Mouse (Mus musculus) myocyte (in vitro differentiated cells): ENCODE data around the gene Cstf2t. TPM values are rescaled to one million over a fixed set of nuclear protein-coding genes. Genes with fewer than 3 reads are reported as not detected.

ENCODE experiments used
- H3K27me3 ChIP-seq: one replicate; pipeline ENCODE4 v1.6.1; 2011; ENCODE audit not compliant: control insufficient read depth, insufficient read depth, insufficient read length
- H3K36me3 ChIP-seq: one replicate; pipeline ENCODE4 v1.6.1; 2011; ENCODE audit not compliant: control insufficient read depth, insufficient read depth
- H3K4me2 ChIP-seq: one replicate; pipeline ENCODE4 v1.6.1; 2011; ENCODE audit warnings: low read depth, control low read depth
- H3K4me3 ChIP-seq: one replicate; pipeline ENCODE4 v1.5.1; 2011; ENCODE audit warnings: mild to moderate bottlenecking, control low read depth, moderate library complexity
- H3K79me2 ChIP-seq: one replicate; pipeline ENCODE4 v1.6.1; 2011; ENCODE audit not compliant: control insufficient read depth, insufficient read depth
- H3ac ChIP-seq: one replicate; pipeline ENCODE4 v1.6.1; 2011; ENCODE audit not compliant: control insufficient read depth, insufficient read length
- CEBPB ChIP-seq: IDR thresholded peaks from 2 replicates; pipeline ENCODE4 v1.6.1; 2011; ENCODE audit warnings: mild to moderate bottlenecking, moderate library complexity; ENCODE audit not compliant: poor library complexity, insufficient read depth, severe bottlenecking
- E2F4 ChIP-seq: IDR thresholded peaks from one replicate; pipeline ENCODE4 v1.6.1; 2011; ENCODE audit warnings: mild to moderate bottlenecking, control low read depth, moderate library complexity; ENCODE audit not compliant: insufficient read depth
- MAX ChIP-seq: IDR thresholded peaks from one replicate; pipeline ENCODE4 v1.6.1; 2011; ENCODE audit warnings: low read depth, mild to moderate bottlenecking, control low read depth
- MYOD1 ChIP-seq, 3 experiments: IDR thresholded peaks; one replicate each; pipeline ENCODE4 v1.6.1; 2011; ENCODE audit warnings: control low read depth in 2 of 3, low read depth in 2 of 3, mild to moderate bottlenecking in 2 of 3, moderate library complexity in 1 of 3; ENCODE audit not compliant: insufficient read length in 2 of 3, control insufficient read depth in 1 of 3
- MYOG ChIP-seq, 3 experiments: IDR thresholded peaks; one replicate each; pipeline ENCODE4 v1.6.1; 2011; ENCODE audit warnings: control low read depth in 2 of 3, low read depth in 2 of 3, mild to moderate bottlenecking in 2 of 3; ENCODE audit not compliant: insufficient read length in 2 of 3, control insufficient read depth in 1 of 3, insufficient read depth in 1 of 3
- POLR2A ChIP-seq: IDR thresholded peaks from one replicate; pipeline ENCODE4 v1.6.1; 2011; ENCODE audit warnings: low read depth, mild to moderate bottlenecking, control low read depth, moderate library complexity; ENCODE audit not compliant: insufficient read length
- POLR2AphosphoS2 ChIP-seq: IDR thresholded peaks from one replicate; pipeline ENCODE4 v1.6.1; 2011; ENCODE audit warnings: low read depth, control low read depth; ENCODE audit not compliant: insufficient read length
- REST ChIP-seq: IDR thresholded peaks from one replicate; pipeline ENCODE4 v1.6.1; 2011; ENCODE audit warnings: mild to moderate bottlenecking, control low read depth, moderate library complexity; ENCODE audit not compliant: insufficient read depth, insufficient read length
- SRF ChIP-seq: IDR thresholded peaks from one replicate; pipeline ENCODE4 v1.6.1; 2011; ENCODE audit warnings: low read depth; ENCODE audit not compliant: control insufficient read depth, insufficient read length
- TCF12 ChIP-seq: IDR thresholded peaks from one replicate; pipeline ENCODE4 v1.6.1; 2011; ENCODE audit warnings: mild to moderate bottlenecking, control low read depth; ENCODE audit not compliant: poor library complexity, insufficient read depth, severe bottlenecking
- TCF3 ChIP-seq: IDR thresholded peaks from one replicate; pipeline ENCODE4 v1.6.1; 2011; ENCODE audit warnings: low read depth, control low read depth; ENCODE audit not compliant: insufficient read length
- USF1 ChIP-seq: IDR thresholded peaks from one replicate; pipeline ENCODE4 v1.6.1; 2011; ENCODE audit warnings: low read depth, mild to moderate bottlenecking, control low read depth, moderate library complexity
- polyA plus RNA-seq: library from polyadenylated mRNA; unstranded; fragments of >200 nt; fragmentation: generic; extraction: Trizol; gene quantifications from one replicate; pipeline ENCODE4 v1.2.1, GENCODE M21; 2012; ENCODE audit warnings: missing spikeins

Cstf2t gene
- polyA plus RNA-seq, 1 experiment: 17.5 TPM

- no peak overlapping the region for H3K4me2 ChIP-seq
- no peak for TF ChIP-seq POLR2AphosphoS2
- TF ChIP-seq MYOD1 (IDR thresholded peaks at IDR 0.05; ENCODE audit: control insufficient read depth in 1 of 3, insufficient read length in 2 of 3, low read depth in 2 of 3): no peak
- no peak for TF ChIP-seq MYOG (IDR thresholded peaks at IDR 0.05; ENCODE audit: control insufficient read depth in 1 of 3, insufficient read depth in 1 of 3, insufficient read length in 2 of 3, low read depth in 2 of 3)
- TF ChIP-seq REST: no peak
- TF ChIP-seq SRF: no peak
- no peak for TF ChIP-seq MAX
- TF ChIP-seq POLR2A: no peak
- TF ChIP-seq TCF12: no peak
- TF ChIP-seq USF1: no peak
- no peak for TF ChIP-seq CEBPB
- TF ChIP-seq E2F4: no peak
- TF ChIP-seq TCF3: no peak
- H3K36me3 ChIP-seq: no peaks in the 10 kb centered on the region
- H3K79me2 ChIP-seq: no peaks in the 10 kb centered on the region
- no peak overlapping the region for H3ac ChIP-seq
- H3K4me3 ChIP-seq: no peak overlapping the region
- no peaks in the 10 kb centered on the region for H3K27me3 ChIP-seq
Measured at GRCm38 (mm10) chr19:31104764-31105163, 22.1 kb downstream of the Cstf2t start.

DNA sequence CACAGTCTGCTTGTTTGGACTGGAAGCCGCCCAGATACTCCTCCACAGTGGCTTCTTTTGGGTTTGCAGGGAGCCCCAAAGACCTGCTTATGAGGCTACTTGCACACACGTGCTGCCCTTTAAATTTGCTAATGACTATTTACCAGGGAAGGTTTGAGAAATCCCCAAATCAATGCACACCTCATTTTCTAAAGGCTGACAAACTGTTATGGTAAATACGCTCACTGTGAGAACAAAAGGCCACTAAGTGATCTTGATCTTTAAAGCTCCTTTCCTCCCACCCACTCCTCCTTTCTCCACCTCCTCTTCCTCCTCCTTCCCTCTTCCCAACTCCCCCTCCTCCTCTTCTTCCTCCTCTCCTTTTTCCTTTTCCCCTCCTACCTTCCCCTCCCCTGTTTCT, 23.4 kb downstream of the Cstf2t start:
- Histone ChIP-seq H3ac (no peak overlapping the region), H3K27me3 (no peaks in the 10 kb centered on the region), H3K4me3 (no peak overlapping the region), H3K79me2 (no peaks in the 10 kb centered on the region), H3K36me3 (no peaks in the 10 kb centered on the region), H3K4me2 (no peak overlapping the region)
- no peak for TF ChIP-seq TCF3
- TF ChIP-seq MYOG (IDR thresholded peaks at IDR 0.05; ENCODE audit: control insufficient read depth in 1 of 3, insufficient read depth in 1 of 3, insufficient read length in 2 of 3, low read depth in 2 of 3): no peak
- no peak for TF ChIP-seq POLR2AphosphoS2
- no peak for TF ChIP-seq USF1
- TF ChIP-seq REST: no peak
- TF ChIP-seq SRF: no peak
- no peak for TF ChIP-seq POLR2A
- TF ChIP-seq CEBPB: no peak
- no peak for TF ChIP-seq MYOD1 (IDR thresholded peaks at IDR 0.05; ENCODE audit: control insufficient read depth in 1 of 3, insufficient read length in 2 of 3, low read depth in 2 of 3)
- no peak for TF ChIP-seq TCF12

DNA sequence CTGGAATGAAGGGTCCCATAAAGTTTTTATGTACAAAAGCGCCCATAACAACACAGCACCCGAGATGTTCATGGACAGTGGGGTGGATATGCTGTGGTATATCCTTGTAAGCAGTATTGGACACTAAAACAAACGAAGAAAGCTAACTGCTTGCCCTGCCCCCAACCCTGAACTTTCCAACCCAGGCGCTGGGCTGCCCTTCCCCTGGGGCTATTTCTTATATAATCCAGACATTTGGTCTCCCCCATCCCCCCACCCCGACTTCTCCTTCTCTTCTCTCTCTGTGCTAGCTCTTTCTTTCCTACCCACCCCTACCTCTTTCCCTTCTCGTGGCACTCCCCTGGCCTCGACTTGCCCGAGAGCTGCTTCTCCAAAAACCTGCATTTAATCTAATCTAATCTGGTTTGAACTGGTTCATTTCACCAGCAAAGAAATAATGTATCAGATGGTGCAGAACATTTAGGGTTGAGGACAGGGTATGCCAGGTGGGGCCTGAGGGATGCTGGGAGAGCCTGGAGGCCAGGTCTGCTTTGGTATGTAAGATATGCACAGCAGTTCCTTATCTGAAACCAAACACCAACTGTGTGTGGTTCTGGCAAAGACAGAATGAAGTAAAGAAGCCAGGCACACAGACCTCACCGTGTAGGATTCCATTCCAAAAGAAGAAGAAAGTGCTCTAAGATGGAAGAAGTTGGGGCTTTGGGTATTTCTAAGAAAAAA, 24.4 kb downstream of the Cstf2t start:
- Histone ChIP-seq H3K79me2 (no peaks in the 10 kb centered on the region), H3ac (no peak overlapping the region), H3K4me3 (no peak overlapping the region), H3K36me3 (no peaks in the 10 kb centered on the region), H3K4me2 (no peak overlapping the region), H3K27me3 (no peaks in the 10 kb centered on the region)
- no peak for TF ChIP-seq SRF
- peak in 1 of 3 experiments; percentile 40 for TF ChIP-seq MYOG (IDR thresholded peaks at IDR 0.05; ENCODE audit: control insufficient read depth in 1 of 3, insufficient read depth in 1 of 3, insufficient read length in 2 of 3, low read depth in 2 of 3)
- peak in 1 of 3 experiments; percentile 37 for TF ChIP-seq MYOD1 (IDR thresholded peaks at IDR 0.05; ENCODE audit: control insufficient read depth in 1 of 3, insufficient read length in 2 of 3, low read depth in 2 of 3)

DNA sequence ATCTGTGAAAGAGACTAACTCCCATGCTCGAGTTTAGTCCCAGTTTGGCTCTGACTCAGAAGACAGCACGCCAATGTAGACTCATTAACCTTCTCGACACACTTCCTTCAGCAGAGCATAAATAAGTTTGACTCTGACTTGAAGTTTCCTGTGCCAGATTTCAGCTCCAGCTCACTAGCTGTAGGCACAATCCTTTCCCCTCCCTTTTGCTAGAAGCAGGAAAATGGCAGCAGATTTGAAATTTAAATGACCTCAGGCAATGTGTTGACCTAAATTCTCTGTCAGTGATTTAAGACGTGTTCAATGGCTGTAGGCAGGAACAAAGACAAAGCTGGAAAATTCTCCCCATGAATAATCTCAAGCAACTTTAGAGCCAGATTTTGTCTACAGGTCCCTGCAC, 32.1 kb downstream of the Cstf2t start:
- no peaks in the 10 kb centered on the region for H3K27me3 ChIP-seq
- H3ac ChIP-seq: no peak overlapping the region
- H3K36me3 ChIP-seq: no peaks in the 10 kb centered on the region
- H3K4me2 ChIP-seq: no peak overlapping the region
- no peaks in the 10 kb centered on the region for H3K79me2 ChIP-seq
- no peak overlapping the region for H3K4me3 ChIP-seq
- TF ChIP-seq E2F4: no peak
- TF ChIP-seq POLR2A: no peak
- no peak for TF ChIP-seq POLR2AphosphoS2
- no peak for TF ChIP-seq CEBPB
- no peak for TF ChIP-seq TCF3
- TF ChIP-seq MYOG (IDR thresholded peaks at IDR 0.05; ENCODE audit: control insufficient read depth in 1 of 3, insufficient read depth in 1 of 3, insufficient read length in 2 of 3, low read depth in 2 of 3): no peak
- no peak for TF ChIP-seq MYOD1 (IDR thresholded peaks at IDR 0.05; ENCODE audit: control insufficient read depth in 1 of 3, insufficient read length in 2 of 3, low read depth in 2 of 3)
- no peak for TF ChIP-seq REST
- TF ChIP-seq MAX: no peak
- TF ChIP-seq SRF: no peak
- TF ChIP-seq USF1: no peak
- no peak for TF ChIP-seq TCF12

DNA sequence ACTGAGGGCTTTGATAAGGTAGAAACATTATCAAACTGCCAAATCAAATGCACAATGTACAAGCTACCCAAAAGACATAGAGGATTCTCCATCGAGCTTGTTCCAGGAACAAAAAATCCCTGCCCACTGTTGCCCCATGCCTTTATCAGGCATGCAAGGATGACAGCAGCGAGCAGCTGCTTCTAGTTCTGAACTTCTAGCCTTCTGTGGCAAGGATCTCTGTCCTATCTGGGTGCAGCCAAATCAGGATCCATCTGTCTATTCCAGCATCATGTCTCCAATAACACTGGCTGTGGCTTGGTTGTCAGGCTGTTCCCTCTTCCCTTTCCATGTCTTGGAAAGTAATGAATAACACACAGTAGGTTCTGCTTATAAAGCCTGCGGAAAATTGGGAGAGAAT, 42.0 kb downstream of the Cstf2t start:
- Histone ChIP-seq H3K27me3 (no peaks in the 10 kb centered on the region), H3K36me3 (no peaks in the 10 kb centered on the region), H3K4me2 (no peak overlapping the region), H3ac (no peak overlapping the region), H3K4me3 (no peak overlapping the region), H3K79me2 (no peaks in the 10 kb centered on the region)
- TF ChIP-seq REST: no peak
- peak in 2 of 3 experiments; percentile 26 to 65 for TF ChIP-seq MYOG (IDR thresholded peaks at IDR 0.05; ENCODE audit: control insufficient read depth in 1 of 3, insufficient read depth in 1 of 3, insufficient read length in 2 of 3, low read depth in 2 of 3)
- peak; percentile 30 for TF ChIP-seq SRF
- peak; percentile 62 to 81 (median 79) for TF ChIP-seq MYOD1 (IDR thresholded peaks at IDR 0.05; ENCODE audit: control insufficient read depth in 1 of 3, insufficient read length in 2 of 3, low read depth in 2 of 3)
